Mouse (Mus musculus): ENCODE measurements around the gene Limch1. TPM values are rescaled to one million over a fixed set of nuclear protein-coding genes. Genes with fewer than 3 reads are reported as not detected.

The Limch1 gene
- total RNA-seq, 2 experiments from 2014 or later = 69.5 to 100 TPM

DNA sequence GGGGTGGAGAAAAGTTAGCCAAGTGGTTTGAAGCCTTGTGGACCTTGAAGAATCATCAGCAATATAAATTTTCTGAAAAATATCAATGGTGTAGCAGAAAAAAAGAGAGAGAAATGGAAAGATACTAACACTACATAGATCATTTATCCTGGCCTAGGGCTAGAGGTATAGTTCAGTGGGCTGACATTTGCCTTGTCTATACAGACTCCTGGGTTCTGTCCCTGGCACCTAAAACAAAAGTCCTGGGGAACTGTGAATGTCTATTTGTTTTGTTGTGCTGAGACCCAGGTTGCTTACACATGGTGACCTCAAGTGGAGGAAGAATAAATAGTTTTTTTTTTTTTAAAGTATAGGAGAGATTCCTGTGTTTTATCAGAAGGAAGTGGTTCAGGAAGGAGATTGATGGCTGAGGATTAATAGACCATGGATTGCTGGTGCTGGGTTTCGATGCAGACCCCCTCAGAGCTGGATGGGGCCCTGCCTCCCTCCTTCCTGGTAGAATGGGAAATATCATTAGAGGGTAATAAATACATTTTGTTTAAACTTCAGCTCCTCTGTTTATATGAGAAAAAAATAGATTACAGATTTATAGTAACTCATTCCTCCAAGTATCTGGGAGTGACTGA lies 40.5 kb downstream of the Limch1 start:
- no peak for DNase-seq

DNA sequence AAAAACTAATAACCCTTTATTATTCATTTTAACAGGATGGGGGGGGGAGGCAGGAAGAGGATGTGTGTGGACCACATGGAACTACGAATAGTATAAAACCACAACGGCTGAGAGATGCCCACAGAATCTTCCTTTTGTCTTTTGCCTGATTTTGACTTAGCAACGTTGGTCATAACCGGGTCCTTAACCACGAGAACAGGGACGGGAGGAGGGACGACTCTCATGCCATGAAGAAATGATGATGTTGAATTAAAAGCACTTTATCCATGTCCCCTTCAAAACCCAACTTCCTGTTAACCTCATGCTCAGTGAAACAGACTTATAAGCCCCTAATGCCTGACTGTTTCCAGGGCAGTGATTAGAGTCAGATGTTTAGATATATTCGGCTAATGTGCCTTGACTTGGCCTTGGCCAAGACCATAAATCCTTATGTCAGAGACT lies 41.0 kb downstream of the Limch1 start:
- DNase-seq = no peak

DNA sequence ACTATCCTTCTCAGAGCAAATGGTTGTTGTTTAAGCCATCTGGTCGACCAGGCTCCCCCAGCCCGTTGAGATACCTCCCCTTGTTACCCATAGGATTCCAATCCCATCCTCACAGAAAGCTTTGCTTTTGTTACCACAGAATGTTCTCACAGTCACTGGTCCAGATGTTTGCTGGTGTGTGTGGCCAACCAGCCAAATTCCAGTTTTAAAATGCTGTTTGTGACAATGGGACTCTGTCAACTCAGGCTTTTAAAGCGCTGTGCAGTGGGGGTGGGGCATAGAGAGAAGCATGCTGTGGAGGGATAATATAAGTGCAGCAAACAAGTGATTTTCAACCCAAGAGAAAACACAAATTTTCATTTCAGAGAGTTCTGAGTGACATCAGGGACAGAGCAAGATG lies 43.4 kb downstream of the Limch1 start:
- DNase-seq = no peak

DNA sequence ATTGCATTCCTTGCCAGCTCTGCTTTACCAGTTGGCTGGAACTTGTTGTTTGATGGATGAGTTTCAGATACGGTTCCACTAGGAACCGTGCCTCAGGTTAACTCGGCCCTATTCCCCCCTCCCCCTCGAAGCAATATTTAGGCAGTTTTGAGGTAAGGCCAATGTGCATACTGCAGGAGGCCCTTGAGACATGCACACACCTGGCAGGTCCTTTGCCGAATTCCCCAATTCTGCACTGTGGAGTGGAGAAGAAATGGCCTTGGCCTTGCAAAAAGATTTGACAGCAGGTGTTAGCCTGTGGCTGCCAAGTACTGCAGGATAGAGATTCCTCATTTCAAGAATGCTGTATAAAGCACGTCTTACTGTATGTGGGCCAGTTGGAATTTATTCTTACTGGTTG lies 45.5 kb downstream of the Limch1 start:
- no peak for DNase-seq

DNA sequence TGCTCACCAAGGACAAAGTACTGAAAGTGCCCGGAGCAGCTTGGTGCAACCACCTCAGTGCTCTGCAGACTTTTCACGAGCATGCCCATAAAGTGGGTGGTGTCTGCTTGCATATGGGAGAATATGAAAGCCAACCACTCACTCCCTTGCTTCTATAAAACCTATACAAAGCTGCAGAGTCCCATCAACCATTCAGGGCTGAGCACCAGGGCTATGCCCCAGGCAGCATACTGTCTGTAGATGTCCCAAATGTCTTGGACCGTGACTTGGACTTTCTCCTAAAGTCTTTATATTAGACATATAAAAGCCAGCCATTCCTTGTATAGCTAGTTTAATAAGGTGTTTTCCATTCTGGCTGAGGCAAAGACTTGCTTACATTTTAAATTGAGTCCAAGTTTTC lies 47.6 kb downstream of the Limch1 start:
- no peak for DNase-seq

DNA sequence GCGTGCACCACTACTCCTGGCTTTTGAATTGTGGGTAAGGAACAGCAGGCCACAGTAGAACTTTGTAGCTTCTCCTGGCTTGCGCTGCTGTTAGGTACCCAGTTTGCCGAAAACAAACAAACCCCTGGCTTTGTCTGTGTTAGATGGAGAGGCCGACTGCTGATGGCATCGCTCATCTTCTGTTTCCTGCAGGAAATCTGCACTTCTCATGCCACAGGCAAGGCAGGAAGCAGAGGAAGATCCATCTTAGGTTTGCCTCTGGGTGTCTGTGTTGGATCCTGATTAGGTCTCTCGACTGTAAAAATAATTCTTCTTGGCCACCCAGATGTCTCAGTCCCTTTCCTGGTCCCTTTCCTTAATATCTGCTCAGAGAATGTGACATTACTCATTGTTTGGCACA lies 51.7 kb downstream of the Limch1 start:
- DNase-seq = no peak

DNA sequence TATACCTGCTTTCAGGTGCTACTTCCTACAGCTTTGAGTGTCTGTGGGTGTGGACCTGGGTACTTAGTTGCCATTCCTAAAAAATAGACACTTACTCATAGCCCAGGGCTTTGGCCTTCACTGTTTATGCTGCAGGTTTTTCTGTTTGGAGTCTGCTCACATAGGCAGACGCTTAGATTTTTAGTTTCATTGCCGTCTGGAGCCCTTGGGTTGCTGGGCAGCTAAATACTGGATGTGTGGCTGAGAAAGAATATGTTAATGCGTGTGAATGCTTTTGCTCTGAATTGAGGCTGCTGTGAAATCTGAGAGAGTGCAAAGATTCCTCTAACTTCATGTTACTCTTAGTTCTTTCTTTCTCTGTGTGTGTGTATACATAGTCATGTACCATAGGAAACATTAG lies 52.5 kb downstream of the Limch1 start:
- DNase-seq = no peak

DNA sequence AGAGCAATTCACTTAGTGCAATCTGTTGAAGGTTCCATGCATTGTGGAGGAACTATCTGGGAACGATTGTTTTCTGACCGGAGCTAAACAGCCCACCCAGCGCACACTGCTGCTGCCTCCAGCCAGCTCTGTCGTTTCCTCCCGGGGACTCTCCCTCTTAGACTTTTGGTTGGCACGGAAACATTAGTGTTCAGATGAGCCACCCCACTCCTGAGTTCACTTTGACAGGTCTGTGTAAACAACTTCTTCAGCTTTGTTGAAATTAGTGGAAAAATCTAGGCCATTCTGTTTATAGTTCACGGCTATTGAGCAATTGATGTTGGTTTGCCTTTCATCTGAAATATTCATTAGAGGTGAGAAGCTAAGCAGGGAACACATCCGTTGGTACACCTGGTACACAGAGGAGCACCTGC lies 53.0 kb downstream of the Limch1 start:
- DNase-seq = peak; percentile 29

DNA sequence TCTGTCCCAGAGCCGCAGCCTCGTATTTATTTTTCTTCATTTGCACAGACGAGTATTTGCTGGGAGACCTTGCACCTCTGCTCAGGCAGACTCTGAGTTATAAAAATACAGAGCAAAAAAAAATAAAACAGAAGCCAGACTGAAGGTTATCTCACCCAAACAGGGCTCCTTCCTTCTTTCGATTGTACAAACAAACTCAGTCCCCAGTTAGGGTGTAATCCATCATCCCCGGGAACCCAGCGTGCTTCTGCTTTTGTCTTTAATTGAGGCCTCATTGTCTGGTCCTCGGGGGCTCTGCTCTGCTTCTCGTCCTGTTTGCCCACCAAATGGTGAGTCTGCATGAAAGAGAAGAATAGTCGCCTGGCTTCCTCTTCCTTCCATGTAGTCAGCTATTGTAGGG lies 54.6 kb downstream of the Limch1 start:
- peak; percentile 24 for DNase-seq

DNA sequence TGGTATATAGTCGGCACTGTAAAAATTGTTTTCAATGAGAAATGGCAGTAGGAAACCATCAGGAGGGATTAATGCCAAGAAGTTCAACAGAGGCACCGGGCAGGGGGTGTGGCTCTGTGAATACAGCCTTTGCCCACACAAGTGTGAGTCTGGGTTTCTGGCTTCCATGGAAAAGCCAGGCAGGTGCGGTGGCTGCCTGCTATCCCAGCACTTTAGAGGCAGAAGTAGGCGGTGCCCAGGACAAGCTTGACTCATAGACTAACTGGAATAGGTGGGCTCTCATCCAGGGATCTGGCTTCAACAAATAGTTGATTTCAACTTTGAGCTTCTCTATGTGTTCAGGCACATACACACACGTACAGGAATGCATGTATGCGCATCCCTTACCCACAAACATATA lies 55.4 kb downstream of the Limch1 start:
- no peak for DNase-seq

DNA sequence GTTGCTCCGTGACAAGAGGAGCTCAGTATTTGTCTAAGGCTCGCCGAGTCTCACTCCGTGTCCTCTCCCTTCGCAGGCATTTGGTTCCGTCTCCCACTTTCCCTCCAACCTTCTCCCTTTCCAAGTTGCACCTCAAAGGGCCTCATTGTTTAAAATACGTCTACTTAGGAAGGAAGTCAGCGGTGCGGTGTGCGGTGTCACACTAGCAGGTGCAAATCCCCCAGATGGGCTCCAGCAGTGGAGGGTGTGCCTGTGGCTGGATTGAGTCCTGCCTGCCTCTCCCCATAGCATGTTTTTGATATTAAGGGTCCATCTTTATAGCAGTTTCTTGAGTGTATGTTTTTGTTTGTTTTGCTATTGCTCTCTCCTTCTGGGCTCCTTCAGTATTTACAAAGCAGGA lies 56.6 kb downstream of the Limch1 start:
- DNase-seq = no peak

DNA sequence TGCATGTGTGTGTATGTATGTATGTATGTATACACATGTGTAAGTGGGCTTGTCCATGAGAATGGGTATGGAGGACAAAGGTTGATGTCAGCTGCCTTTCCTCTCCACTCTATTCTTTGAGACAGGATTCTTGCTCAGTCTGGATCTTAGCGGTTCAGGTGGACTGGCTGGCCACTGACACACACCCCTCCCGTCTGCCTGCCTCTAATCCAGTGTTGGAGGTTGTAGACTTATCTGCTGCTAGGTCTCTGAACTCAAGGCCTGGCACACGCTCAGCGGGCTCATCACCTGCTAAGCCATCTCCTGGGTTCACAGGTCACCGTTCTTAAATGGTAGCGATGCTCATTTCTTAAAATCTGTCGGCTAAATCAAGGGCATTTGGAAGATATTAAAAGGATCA lies 60.7 kb downstream of the Limch1 start:
- DNase-seq = no peak

DNA sequence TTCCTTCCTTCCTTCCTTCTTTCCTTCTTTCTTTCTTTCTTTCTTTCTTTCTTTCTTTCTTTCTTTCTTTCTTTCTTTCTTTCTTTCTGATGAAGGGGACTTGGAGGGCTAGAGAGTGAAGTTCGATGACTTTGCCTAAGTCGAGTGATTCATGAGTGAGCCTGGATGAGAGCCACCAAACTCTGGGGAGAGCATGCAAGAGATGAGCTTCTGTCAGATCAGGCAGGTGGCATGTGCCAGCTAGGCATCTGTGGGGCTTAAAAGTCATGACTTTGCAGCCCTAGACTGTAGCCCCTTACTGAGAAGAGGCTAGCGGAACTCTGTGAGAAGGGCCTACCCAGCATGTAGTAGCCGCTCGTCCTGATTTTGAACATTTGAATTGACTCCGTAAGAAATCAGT lies 62.1 kb downstream of the Limch1 start:
- no peak for DNase-seq

DNA sequence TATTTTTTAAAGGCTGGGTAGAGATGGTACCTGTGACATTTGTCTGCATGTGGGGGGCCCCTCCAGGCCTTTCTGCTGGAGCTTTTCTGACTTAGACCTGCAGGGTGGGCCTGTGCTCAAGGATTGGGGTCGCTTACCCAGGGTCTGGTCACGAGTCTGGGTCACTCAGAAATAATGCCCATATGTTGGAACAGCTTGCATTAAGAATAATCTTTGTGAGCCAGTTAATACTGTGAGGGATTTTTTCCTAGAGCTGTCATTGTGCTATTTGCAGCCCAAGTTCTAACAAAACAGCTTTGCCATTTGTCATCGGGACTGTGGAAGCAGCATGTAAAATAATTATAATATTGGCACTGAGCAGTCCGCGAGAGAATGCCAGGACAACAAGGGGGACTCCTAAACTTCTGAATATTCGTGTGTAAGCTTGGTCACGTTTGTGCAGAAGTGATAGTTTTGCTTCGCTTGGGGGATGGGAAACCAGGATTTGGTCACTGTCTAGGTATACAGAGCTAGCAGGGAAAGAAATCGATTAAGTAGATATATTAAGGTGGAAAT lies 63.5 kb downstream of the Limch1 start:
- DNase-seq = no peak

DNA sequence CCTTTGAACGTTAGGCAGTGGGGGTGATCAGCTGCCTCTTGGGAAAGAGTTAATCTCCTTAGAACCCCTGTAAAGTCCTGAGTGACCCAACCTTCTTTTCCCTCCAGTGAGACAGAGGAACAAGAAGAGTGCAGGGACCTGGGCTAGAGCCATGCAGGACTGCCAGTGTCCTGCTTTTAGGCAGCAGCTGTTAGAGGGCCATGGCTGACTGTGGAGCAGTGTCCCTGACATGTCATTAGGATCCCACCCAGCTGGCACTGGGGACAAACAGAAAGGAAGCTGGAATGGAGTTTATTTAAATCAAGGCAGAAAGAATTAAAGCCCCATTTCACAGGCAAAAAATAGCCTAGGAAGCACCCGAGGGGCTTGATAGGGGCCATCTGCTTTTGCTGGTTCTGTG lies 64.8 kb downstream of the Limch1 start:
- DNase-seq = no peak

DNA sequence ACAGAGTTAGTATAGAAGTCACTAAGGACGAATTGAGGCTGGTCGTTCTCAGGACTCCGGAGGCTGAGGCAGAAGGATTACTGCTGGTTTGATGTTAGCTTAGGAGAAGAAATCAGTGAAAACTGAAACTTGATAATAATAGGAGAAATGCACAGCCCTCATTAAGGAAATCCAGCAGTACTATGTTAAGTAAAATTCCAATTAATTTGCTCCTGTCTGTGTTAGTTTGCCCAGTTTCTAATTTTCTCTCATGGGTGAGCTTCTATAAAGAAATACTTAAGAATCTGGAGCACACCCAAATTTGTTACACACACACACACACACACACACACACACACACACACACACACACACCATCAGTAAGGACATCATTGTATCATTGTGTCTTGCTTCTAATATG lies 69.0 kb downstream of the Limch1 start:
- DNase-seq = no peak

DNA sequence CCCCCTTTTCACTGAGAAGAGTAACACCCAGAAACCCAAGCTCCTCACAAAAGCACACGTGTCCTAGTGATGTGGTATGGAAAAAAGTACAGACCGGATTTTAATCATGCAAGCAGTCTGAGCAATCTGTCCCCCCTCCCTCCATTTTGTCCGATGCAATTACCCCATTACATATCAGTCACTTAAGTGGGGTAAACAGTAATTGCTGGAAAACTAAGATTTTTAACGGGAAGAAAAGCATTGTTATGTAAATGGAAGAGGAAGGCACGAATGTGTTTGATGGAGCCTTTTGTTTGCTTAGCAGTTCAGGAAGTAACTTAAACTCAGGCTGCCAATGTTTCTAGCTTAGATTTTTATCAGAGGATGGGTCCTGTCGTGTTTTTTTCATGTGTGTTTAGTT lies 70.2 kb downstream of the Limch1 start:
- DNase-seq = no peak

DNA sequence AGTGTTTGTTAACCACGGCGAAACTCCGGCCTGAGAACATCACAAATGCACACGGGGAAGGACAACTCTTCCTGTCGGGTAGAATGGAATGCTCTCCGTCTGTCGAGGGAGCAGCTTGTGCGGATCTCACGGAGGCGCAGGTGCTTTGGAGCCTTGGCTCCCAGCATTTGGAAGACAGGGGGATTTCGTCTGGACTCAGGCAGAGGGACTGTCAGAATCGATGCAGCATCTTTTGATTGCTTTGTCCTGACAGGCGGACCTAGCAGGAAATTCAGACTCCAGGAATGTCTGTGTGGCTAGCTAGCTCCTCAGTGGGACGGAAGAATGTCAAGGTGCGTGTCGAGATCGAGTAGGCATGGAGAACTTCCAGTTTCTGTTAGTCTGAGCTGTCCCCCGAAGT lies 71.1 kb downstream of the Limch1 start:
- no peak for DNase-seq

DNA sequence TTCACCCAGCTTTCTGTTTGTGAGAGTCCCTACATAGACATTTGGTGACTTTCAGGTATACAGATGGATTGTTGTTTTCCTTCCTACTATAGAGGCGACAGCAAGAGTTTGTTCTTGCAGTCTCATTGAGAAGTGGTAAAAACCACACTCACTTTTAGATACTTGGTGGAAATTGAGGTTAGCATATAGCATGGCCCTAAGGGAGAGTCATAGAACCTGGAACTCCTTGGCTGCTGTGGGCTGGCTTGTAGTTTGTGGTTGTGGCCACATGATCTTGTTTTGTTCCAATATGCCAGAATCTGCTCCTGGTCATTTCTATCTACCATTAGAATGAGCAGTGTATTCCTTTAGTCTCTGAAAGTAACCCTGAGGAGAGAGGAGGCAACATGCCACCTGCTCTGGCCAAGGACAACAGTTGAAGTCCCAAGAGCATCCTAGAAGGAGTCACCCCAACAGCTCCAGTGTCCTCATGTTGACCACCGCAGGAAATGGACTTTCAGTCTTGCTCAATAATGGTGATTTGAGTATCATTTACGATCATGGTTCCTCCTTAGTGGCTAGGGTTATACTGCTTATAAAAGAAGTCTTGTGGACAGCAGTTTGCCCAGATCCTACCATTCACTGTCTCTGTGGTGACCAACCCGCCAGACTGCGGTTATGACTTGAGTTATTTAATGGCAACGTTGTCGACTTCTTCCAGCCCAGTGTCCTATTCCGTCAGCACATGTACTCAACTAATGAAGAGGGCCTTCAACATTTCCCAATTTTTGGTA lies 71.7 kb downstream of the Limch1 start:
- DNase-seq = no peak

DNA sequence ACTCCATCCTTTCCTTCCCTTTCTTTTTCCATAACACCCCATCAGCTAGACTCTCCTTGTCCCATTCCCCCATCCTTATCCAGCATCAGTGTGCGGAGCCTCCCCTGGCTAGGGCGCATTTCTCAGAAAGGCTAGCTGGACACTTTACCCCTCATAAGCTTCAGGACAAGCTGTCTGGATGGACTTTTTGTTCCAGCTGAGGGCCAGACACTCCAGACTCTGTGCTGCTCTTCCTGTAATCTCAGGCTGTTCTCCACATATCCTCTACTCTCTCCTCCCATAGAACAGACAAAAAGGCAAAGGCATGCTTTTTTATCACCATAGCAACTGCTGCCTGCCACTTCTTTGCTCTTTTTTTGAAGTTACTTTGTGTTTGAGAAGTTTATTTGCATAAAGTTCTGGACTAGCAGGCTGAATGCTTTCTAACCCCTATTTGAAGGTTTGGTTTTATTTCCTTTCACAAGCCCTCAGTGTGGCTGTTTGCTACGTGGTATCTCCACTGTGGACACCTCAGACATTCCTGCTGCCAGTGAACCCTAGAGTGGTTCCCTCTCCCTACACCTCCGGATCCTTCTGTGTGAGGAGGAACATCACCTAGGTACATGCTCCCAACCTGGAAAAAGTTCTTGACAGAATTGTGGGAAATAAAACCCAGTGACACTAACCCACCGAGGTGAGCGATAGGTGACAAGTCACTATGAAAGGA lies 77.0 kb downstream of the Limch1 start:
- DNase-seq = no peak

DNA sequence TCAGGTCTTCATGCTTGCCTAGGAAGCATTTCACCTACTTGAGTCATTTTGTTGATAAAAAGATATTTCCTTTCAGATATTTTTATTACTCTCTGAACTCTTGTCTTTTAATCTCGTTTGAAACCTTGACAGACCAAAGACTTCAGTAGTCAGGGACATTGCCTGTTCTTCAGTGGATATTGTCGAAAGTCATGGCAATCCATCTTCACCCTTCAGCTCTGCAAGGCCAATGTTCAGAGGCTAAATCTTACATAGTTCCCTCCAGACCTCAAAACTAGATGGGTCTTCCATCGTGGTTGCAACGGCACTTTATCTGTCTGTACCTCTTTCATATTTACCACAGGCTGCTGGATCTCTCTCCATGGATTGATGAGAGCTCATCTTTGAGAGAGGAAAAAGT lies 80.0 kb downstream of the Limch1 start:
- peak; percentile 45 for DNase-seq

DNA sequence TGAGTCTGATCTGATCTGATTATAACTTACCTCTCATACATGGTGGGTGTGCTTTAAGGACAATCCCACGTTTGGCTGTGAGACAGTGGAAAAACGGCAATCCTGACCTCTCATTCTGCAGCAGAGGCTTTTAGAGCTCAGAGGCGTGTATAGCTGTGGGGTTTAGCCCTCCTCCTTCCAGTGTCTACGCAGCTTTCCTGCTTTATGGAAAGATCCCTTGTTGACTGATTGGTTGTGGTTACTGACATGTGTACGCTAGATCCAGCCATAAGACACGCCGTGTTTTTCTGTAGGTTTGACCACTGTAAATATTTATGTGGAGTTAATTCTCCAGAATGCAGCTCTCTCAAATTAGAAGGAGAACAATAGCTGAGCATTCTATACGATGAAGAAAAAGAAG lies 81.2 kb downstream of the Limch1 start:
- no peak for DNase-seq

DNA sequence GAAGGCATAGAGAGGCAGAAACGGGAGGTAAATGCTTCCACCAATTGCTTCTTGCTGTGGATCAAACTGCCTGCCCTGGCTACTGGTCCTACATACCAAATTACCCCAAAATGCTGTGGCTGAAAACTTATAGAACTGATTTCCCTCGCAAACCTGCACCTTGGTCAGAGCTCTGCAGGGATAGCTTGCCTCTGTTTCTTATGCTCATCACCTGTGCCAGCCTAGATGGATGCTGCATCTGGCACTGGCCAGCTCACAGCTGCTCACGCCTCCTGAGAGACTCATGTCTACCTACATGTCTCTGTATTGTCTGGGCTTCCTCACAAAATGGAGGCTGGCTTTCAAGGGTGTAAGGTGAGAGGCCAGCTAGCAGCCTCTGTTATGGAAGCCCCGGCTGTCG lies 83.9 kb downstream of the Limch1 start:
- no peak for DNase-seq

Data from adrenal gland, postnatal 10 days (tissue).